Mouse (Mus musculus): ENCODE measurements around the gene Aatf.

DNA sequence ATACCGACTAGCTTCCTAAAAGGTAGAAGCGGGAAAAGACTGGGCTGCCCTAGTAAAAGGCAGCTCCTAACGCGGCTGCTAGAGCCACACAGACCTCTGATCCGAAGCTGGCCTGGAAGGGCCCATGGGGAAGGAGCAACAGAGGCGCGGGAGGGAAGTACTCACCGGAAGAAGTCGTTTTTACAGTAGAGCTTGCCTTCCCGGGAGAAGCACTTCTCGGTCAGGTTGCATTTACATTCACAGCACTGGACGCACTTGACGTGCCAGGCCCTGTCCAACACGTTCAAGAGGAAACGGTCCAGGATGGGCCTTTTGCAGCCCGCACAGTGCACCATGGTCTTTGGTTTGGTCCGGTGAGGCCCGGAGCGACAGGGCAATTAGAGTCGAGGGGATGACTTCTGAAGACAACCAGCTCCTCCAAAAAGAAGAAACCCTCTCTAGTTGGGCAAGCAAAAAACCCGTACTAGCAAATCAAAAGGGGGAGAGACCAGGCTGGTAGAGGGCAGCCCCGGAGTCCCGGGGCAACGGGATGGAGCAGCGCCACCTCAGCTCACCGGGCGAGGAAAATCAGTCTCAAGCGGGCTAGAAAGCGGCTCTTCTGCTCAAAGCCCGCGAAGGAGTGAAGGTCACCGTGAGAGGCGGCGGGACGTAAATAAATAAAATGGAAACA is 10.7 kb upstream of the Aatf start:
- TF ChIP-seq GATA1 (IDR thresholded peaks at IDR 0.05; ENCODE audit: low read length) (no peak), TAL1 (IDR thresholded peaks at IDR 0.05; ENCODE audit: low read length) (no peak)

Data from erythroblast, embryonic 14.5 days (primary cell).